Mouse (Mus musculus) lung, embryonic 15.5 days (tissue): Measurements from ENCODE around the gene Odc1. TPM values are rescaled to one million over a fixed set of nuclear protein-coding genes. Genes with fewer than 3 reads are reported as not detected.

Experiments used
- ATAC-seq: fragments of 200-750 bp; cut with Nextera tagmentation; 2 replicates; pipeline ENCODE4 v1.8.0; 2017; ENCODE audit warnings: moderate number of reproducible peaks, borderline replicate concordance; ENCODE audit not compliant: low FRiP score, low TSS enrichment; ENCODE audit errors: extremely low read depth
- H3K27ac ChIP-seq: fragments of 300-500 bp; sonication (generic); 2 replicates; pipeline ENCODE4 v1.5.1; 2015; ENCODE audit warnings: moderate library complexity, mild to moderate bottlenecking, inconsistent platforms
- H3K27me3 ChIP-seq: fragments of 300-500 bp; sonication (generic); 2 replicates; pipeline ENCODE4 v1.6.1; 2015; ENCODE audit warnings: inconsistent platforms
- H3K36me3 ChIP-seq: fragments of 300-500 bp; sonication (generic); 2 replicates; pipeline ENCODE4 v1.6.1; 2015; ENCODE audit warnings: inconsistent platforms
- H3K4me1 ChIP-seq: fragments of 300-500 bp; sonication (generic); 2 replicates; pipeline ENCODE4 v1.6.1; 2015; ENCODE audit warnings: inconsistent platforms
- H3K4me2 ChIP-seq: fragments of 300-500 bp; sonication (generic); 2 replicates; pipeline ENCODE4 v1.6.1; 2015; ENCODE audit warnings: inconsistent platforms, mild to moderate bottlenecking, moderate library complexity
- H3K4me3 ChIP-seq: fragments of 300-500 bp; sonication (generic); 2 replicates; pipeline ENCODE4 v1.5.1; 2015; ENCODE audit warnings: mild to moderate bottlenecking, inconsistent platforms
- H3K9ac ChIP-seq: fragments of 300-500 bp; sonication (generic); 2 replicates; pipeline ENCODE4 v1.6.1; 2015; ENCODE audit warnings: inconsistent platforms
- H3K9me3 ChIP-seq: fragments of 300-500 bp; sonication (generic); 2 replicates; pipeline ENCODE4 v1.6.1; 2016; ENCODE audit warnings: inconsistent platforms
- WGBS: fragments of 180-500 bp; shearing (Covaris S2); methylation state at CpG from one replicate; pipeline ENCODE4 v1.1.7; 2015; 5-methylcytosine and 5-hydroxymethylcytosine counted together
- polyA plus RNA-seq: library from polyadenylated mRNA; unstranded; fragments of >200 nt; fragmentation: Nextera tagmentation; extraction: Ambion mirVana; gene quantifications from 2 replicates; pipeline ENCODE4 v1.2.1, GENCODE M21; 2015

The Odc1 gene
- polyA plus RNA-seq, 1 experiment from 2014 or later, result 192 TPM

- Histone ChIP-seq H3K27me3 (no peaks in the 10 kb centered on the region), H3K4me1 (no peaks in the 10 kb centered on the region), H3K4me2 (no peak overlapping the region), H3K9me3 (no peaks in the 10 kb centered on the region), H3K27ac (no peak overlapping the region), H3K36me3 (no peaks in the 10 kb centered on the region), H3K9ac (no peak overlapping the region), H3K4me3 (no peak overlapping the region)
- no peak for ATAC-seq
- WGBS, result 71% methylated on average over 4 of the region's 4 CpGs
These were observed 50.1 kb downstream of the Odc1 start for GRCm38 (mm10) chr12:17594701-17595100.

- no peaks in the 10 kb centered on the region for H3K9me3 ChIP-seq
- H3K27me3 ChIP-seq, result no peaks in the 10 kb centered on the region
- WGBS, result 100% methylated on average over 1 of the region's 1 CpGs
- no peaks in the 10 kb centered on the region for H3K36me3 ChIP-seq
- no peak overlapping the region for H3K4me2 ChIP-seq
- H3K4me1 ChIP-seq, result no peaks in the 10 kb centered on the region
- H3K4me3 ChIP-seq, result no peak overlapping the region
- no peak for ATAC-seq
- no peak overlapping the region for H3K27ac ChIP-seq
- no peak overlapping the region for H3K9ac ChIP-seq
These were observed 50.6 kb downstream of the Odc1 start for GRCm38 (mm10) chr12:17595166-17595565.

Other genes with a start within 250 kb of the Odc1 start
- 2.5 and 3.1 TPM in 2 replicates for gene Atp6v1c2, start 215.4 kb upstream of the Odc1 start, polyA plus RNA-seq
- 25.1 TPM in 2 replicates for gene Nol10, start 196.3 kb upstream of the Odc1 start, polyA plus RNA-seq
- 62.0 and 72.2 TPM in 2 replicates for gene Hpcal1, start 146.1 kb downstream of the Odc1 start, polyA plus RNA-seq